Mouse (Mus musculus): ENCODE measurements around the gene Gbf1. TPM values are rescaled to one million over a fixed set of nuclear protein-coding genes. Genes with fewer than 3 reads are reported as not detected.

Gbf1 gene
- total and polyA plus RNA-seq, 3 experiments = 8.6 to 26.1 (median 18.7) TPM

GRCm38 (mm10) chr19:46322996-46323572 lies 170.8 kb downstream of the Gbf1 start:
- H3K36me3 ChIP-seq (replicated peaks in 1 of 2; ENCODE audit: control insufficient read depth in 1 of 2, insufficient read depth in 1 of 2, low read length in 1 of 2) = peaks cover 0 to 4% of the 10 kb centered on the region in 2 experiments
- H3K27me3 ChIP-seq (replicated peaks) = peaks cover 44% of the 10 kb centered on the region
- dilution Hi-C loops (cut with MboI; ENCODE audit: extremely low pct_ligation_motif_present, extremely low pct_unique_long_range_greater_than_20kb, low sequenced_read_pairs) (no loop called here), in situ Hi-C loops (cut with MboI; ENCODE audit: low pct_ligation_motif_present, low pct_unique_long_range_greater_than_20kb, low sequenced_read_pairs) (no loop called here)
- H3K4me1 ChIP-seq (ENCODE audit: control insufficient read depth in 1 of 2, insufficient read depth in 2 of 2) = peaks cover 6 to 57% of the 10 kb centered on the region in 2 experiments; a peak in 3 of 4 replicates
- H3K4me2 ChIP-seq (ENCODE audit: insufficient read depth, low read depth, poor library complexity, severe bottlenecking) = no peak overlapping the region
- peaks cover 2% of the 10 kb centered on the region for H3K9me3 ChIP-seq (replicated peaks; ENCODE audit: low read length)
- no peak overlapping the region for H3K27ac ChIP-seq (ENCODE audit: insufficient read depth, low read depth)
- H3K4me3 ChIP-seq (replicated peaks in 1 of 3; ENCODE audit: low read depth in 2 of 3, low read length in 2 of 3, poor library complexity in 1 of 3) = no peak overlapping the region
- no peak overlapping the region for H3K9ac ChIP-seq (ENCODE audit: insufficient read depth, low read depth)
- DNase-seq (ENCODE audit: extremely low read depth) = no peak
- no peaks in the 10 kb centered on the region for H3K79me2 ChIP-seq (replicated peaks; ENCODE audit: control insufficient read depth, extremely low read depth, insufficient read depth, poor library complexity, severe bottlenecking)
- TF ChIP-seq NRF1 (IDR thresholded peaks at IDR 0.05; ENCODE audit: low read depth, low read length) (no peak), TCF12 (IDR thresholded peaks at IDR 0.05; ENCODE audit: low read depth, low read length) (no peak), MAFK (IDR thresholded peaks at IDR 0.05; ENCODE audit: insufficient replicate concordance, low read length) (no peak), ETS1 (conservative IDR thresholded peaks at IDR 0.05; ENCODE audit: low read depth, low read length) (no peak), E2F4 (IDR thresholded peaks at IDR 0.05; ENCODE audit: insufficient replicate concordance, low read depth, low read length) (no peak)

- TF ChIP-seq SIN3A (IDR thresholded peaks at IDR 0.05; ENCODE audit: low read length) (no peak), JUND (conservative IDR thresholded peaks at IDR 0.05; ENCODE audit: low read depth, low read length) (no peak), ZNF384 (IDR thresholded peaks at IDR 0.05; ENCODE audit: low read depth, low read length) (no peak), CTCF (conservative IDR thresholded peaks at IDR 0.05 in 1 of 2, IDR thresholded peaks at IDR 0.05 in 1 of 2; ENCODE audit: low read depth in 2 of 2, low read length in 2 of 2) (no peak), MXI1 (IDR thresholded peaks at IDR 0.05; ENCODE audit: low read depth, low read length) (no peak), JUN (IDR thresholded peaks at IDR 0.05; ENCODE audit: insufficient read depth, low read depth, low read length) (no peak), RAD21 (IDR thresholded peaks at IDR 0.05; ENCODE audit: low read depth, low read length) (no peak), MAFK (IDR thresholded peaks at IDR 0.05; ENCODE audit: insufficient replicate concordance, low read length) (no peak), CHD2 (IDR thresholded peaks at IDR 0.05; ENCODE audit: low read length) (no peak)
- no peak overlapping the region for H3K4me2 ChIP-seq (ENCODE audit: insufficient read depth, low read depth, poor library complexity, severe bottlenecking)
- H3K27me3 ChIP-seq (replicated peaks) = peaks cover 44% of the 10 kb centered on the region
- no peaks in the 10 kb centered on the region for H3K36me3 ChIP-seq (replicated peaks in 1 of 2; ENCODE audit: control insufficient read depth in 1 of 2, insufficient read depth in 1 of 2, low read length in 1 of 2)
- H3K4me1 ChIP-seq (ENCODE audit: control insufficient read depth in 1 of 2, insufficient read depth in 2 of 2) = peaks cover 6 to 56% of the 10 kb centered on the region in 2 experiments; a peak in 3 of 4 replicates
- in situ Hi-C loops (cut with MboI; ENCODE audit: low pct_ligation_motif_present, low pct_unique_long_range_greater_than_20kb, low sequenced_read_pairs) = no loop called here
- no peak overlapping the region for H3K27ac ChIP-seq (ENCODE audit: insufficient read depth, low read depth)
- DNase-seq (ENCODE audit: extremely low read depth) = no peak
- dilution Hi-C loops (cut with MboI; ENCODE audit: extremely low pct_ligation_motif_present, extremely low pct_unique_long_range_greater_than_20kb, low sequenced_read_pairs) = no loop called here
- H3K9me3 ChIP-seq (replicated peaks; ENCODE audit: low read length) = no peaks in the 10 kb centered on the region
- no peaks in the 10 kb centered on the region for H3K79me2 ChIP-seq (replicated peaks; ENCODE audit: control insufficient read depth, extremely low read depth, insufficient read depth, poor library complexity, severe bottlenecking)
- no peak overlapping the region for H3K4me3 ChIP-seq (replicated peaks in 1 of 3; ENCODE audit: low read depth in 2 of 3, low read length in 2 of 3, poor library complexity in 1 of 3)
- H3K9ac ChIP-seq (ENCODE audit: insufficient read depth, low read depth) = no peak overlapping the region
These were observed 171.4 kb downstream of the Gbf1 start for GRCm38 (mm10) chr19:46323716-46324115.

GRCm38 (mm10) chr19:46324366-46324765 lies 172.1 kb downstream of the Gbf1 start:
- peaks cover 44% of the 10 kb centered on the region for H3K27me3 ChIP-seq (replicated peaks)
- dilution Hi-C loops (cut with MboI; ENCODE audit: extremely low pct_ligation_motif_present, extremely low pct_unique_long_range_greater_than_20kb, low sequenced_read_pairs) (no loop called here), in situ Hi-C loops (cut with MboI; ENCODE audit: low pct_ligation_motif_present, low pct_unique_long_range_greater_than_20kb, low sequenced_read_pairs) (no loop called here)
- DNase-seq (ENCODE audit: extremely low read depth) = no peak
- H3K9me3 ChIP-seq (replicated peaks; ENCODE audit: low read length) = no peaks in the 10 kb centered on the region
- no peak overlapping the region for H3K4me3 ChIP-seq (replicated peaks in 1 of 3; ENCODE audit: low read depth in 2 of 3, low read length in 2 of 3, poor library complexity in 1 of 3)
- H3K9ac ChIP-seq (ENCODE audit: insufficient read depth, low read depth) = no peak overlapping the region
- TF ChIP-seq ZMIZ1 (IDR thresholded peaks at IDR 0.05; ENCODE audit: low read depth, low read length) (no peak), CTCF (conservative IDR thresholded peaks at IDR 0.05 in 1 of 2, IDR thresholded peaks at IDR 0.05 in 1 of 2; ENCODE audit: low read depth in 2 of 2, low read length in 2 of 2) (no peak), NRF1 (IDR thresholded peaks at IDR 0.05; ENCODE audit: low read depth, low read length) (no peak), SIN3A (IDR thresholded peaks at IDR 0.05; ENCODE audit: low read length) (no peak), ZC3H11A (IDR thresholded peaks at IDR 0.05; ENCODE audit: low read depth, low read length) (no peak), EP300 (IDR thresholded peaks at IDR 0.05; ENCODE audit: low read length) (no peak), JUN (IDR thresholded peaks at IDR 0.05; ENCODE audit: insufficient read depth, low read depth, low read length) (no peak), ETS1 (conservative IDR thresholded peaks at IDR 0.05; ENCODE audit: low read depth, low read length) (no peak), UBTF (IDR thresholded peaks at IDR 0.05; ENCODE audit: low read depth, low read length) (no peak), RAD21 (IDR thresholded peaks at IDR 0.05; ENCODE audit: low read depth, low read length) (no peak)
- no peak overlapping the region for H3K4me2 ChIP-seq (ENCODE audit: insufficient read depth, low read depth, poor library complexity, severe bottlenecking)
- peaks cover 11 to 57% of the 10 kb centered on the region in 2 experiments for H3K4me1 ChIP-seq (ENCODE audit: control insufficient read depth in 1 of 2, insufficient read depth in 2 of 2)
- no peak overlapping the region for H3K27ac ChIP-seq (ENCODE audit: insufficient read depth, low read depth)
- H3K79me2 ChIP-seq (replicated peaks; ENCODE audit: control insufficient read depth, extremely low read depth, insufficient read depth, poor library complexity, severe bottlenecking) = no peaks in the 10 kb centered on the region
- H3K36me3 ChIP-seq (replicated peaks in 1 of 2; ENCODE audit: control insufficient read depth in 1 of 2, insufficient read depth in 1 of 2, low read length in 1 of 2) = peaks cover 0 to 3% of the 10 kb centered on the region in 2 experiments
